Mouse (Mus musculus): ENCODE data around the gene Cdh1. TPM values are rescaled to one million over a fixed set of nuclear protein-coding genes. Genes with fewer than 3 reads are reported as not detected.

Gene Cdh1
- 74.0 and 89.3 TPM in 2 replicates for polyA plus RNA-seq (2015; fragmentation: Nextera tagmentation; extraction: Ambion mirVana)

- Histone ChIP-seq H3K4me2 (ENCODE audit: low read length) (peak within 1 kb of the TSS; percentile 73), H3K27ac (peak within 1 kb of the TSS; percentile 89), H3K9me3 (replicated peaks; ENCODE audit: low read length) (no peaks in the 10 kb centered on the region), H3K36me3 (ENCODE audit: insufficient read depth, low read length) (no peaks in the 10 kb centered on the region), H3K27me3 (ENCODE audit: insufficient read depth, low read length) (peaks cover 17% of the 10 kb centered on the region; the same call in 1 of the 2 replicates), H3K4me3 (replicated peaks; ENCODE audit: low read depth, low read length) (peak within 1 kb of the TSS; percentile 61), H3K9ac (ENCODE audit: low read depth, low read length) (peak within 1 kb of the TSS; percentile 83), H3K4me1 (replicated peaks; ENCODE audit: insufficient read depth, low read length) (no peaks in the 10 kb centered on the region)
- WGBS: under 1% methylated on average over 52 of the region's 53 CpGs
- peak; percentile 66 for DNase-seq (ENCODE audit: low spot score)
- peak; percentile 94 for ATAC-seq (replicated peaks; ENCODE audit: low FRiP score, low read depth)
- peak; percentile 49 for TF ChIP-seq CTCF (IDR thresholded peaks at IDR 0.05; ENCODE audit: low read depth)
These were observed at the start of gene Cdh1 for GRCm38 (mm10) chr8:106603131-106603819. TSS of gene Cdh1 (plus strand) at chr8:106603351.

GRCm38 (mm10) chr8:106554011-106554410 lies 49.1 kb upstream of the Cdh1 start:
- Histone ChIP-seq H3K4me2 (ENCODE audit: low read length) (no peak overlapping the region), H3K9me3 (replicated peaks; ENCODE audit: low read length) (no peaks in the 10 kb centered on the region), H3K4me1 (replicated peaks; ENCODE audit: insufficient read depth, low read length) (no peaks in the 10 kb centered on the region), H3K27me3 (ENCODE audit: insufficient read depth, low read length) (no peaks in the 10 kb centered on the region), H3K27ac (no peak overlapping the region), H3K9ac (ENCODE audit: low read depth, low read length) (no peak overlapping the region), H3K36me3 (ENCODE audit: insufficient read depth, low read length) (0 out of 2 replicates have a peak, but pooled peaks cover 5% of the 10 kb centered on the region), H3K4me3 (replicated peaks; ENCODE audit: low read depth, low read length) (no peak overlapping the region)
- peak; percentile 33; the same call in 1 of the 2 replicates for TF ChIP-seq CTCF (IDR thresholded peaks at IDR 0.05; ENCODE audit: low read depth)
- ATAC-seq (replicated peaks; ENCODE audit: low FRiP score, low read depth) (no peak), DNase-seq (ENCODE audit: low spot score) (no peak)
- WGBS: 97% methylated on average over 5 of the region's 5 CpGs

- 62% methylated on average over 6 of the region's 7 CpGs for WGBS
- Histone ChIP-seq H3K27ac (no peak overlapping the region), H3K4me2 (ENCODE audit: low read length) (no peak overlapping the region), H3K4me3 (replicated peaks; ENCODE audit: low read depth, low read length) (no peak overlapping the region), H3K27me3 (ENCODE audit: insufficient read depth, low read length) (no peaks in the 10 kb centered on the region), H3K36me3 (ENCODE audit: insufficient read depth, low read length) (0 out of 2 replicates have a peak, but pooled peaks cover 5% of the 10 kb centered on the region), H3K4me1 (replicated peaks; ENCODE audit: insufficient read depth, low read length) (no peaks in the 10 kb centered on the region), H3K9ac (ENCODE audit: low read depth, low read length) (no peak overlapping the region), H3K9me3 (replicated peaks; ENCODE audit: low read length) (no peaks in the 10 kb centered on the region)
- TF ChIP-seq CTCF (IDR thresholded peaks at IDR 0.05; ENCODE audit: low read depth): no peak
- ATAC-seq (replicated peaks; ENCODE audit: low FRiP score, low read depth): no peak
- no peak for DNase-seq (ENCODE audit: low spot score)
These were observed 47.0 kb upstream of the Cdh1 start for GRCm38 (mm10) chr8:106556068-106556645.

- Histone ChIP-seq H3K4me3 (replicated peaks; ENCODE audit: low read depth, low read length) (no peak overlapping the region), H3K27me3 (ENCODE audit: insufficient read depth, low read length) (no peaks in the 10 kb centered on the region), H3K4me1 (replicated peaks; ENCODE audit: insufficient read depth, low read length) (no peaks in the 10 kb centered on the region), H3K27ac (no peak overlapping the region), H3K9ac (ENCODE audit: low read depth, low read length) (no peak overlapping the region), H3K9me3 (replicated peaks; ENCODE audit: low read length) (no peaks in the 10 kb centered on the region), H3K36me3 (ENCODE audit: insufficient read depth, low read length) (0 out of 2 replicates have a peak, but pooled peaks cover 5% of the 10 kb centered on the region), H3K4me2 (ENCODE audit: low read length) (no peak overlapping the region)
- 57% methylated on average over 9 of the region's 9 CpGs for WGBS
- TF ChIP-seq CTCF (IDR thresholded peaks at IDR 0.05; ENCODE audit: low read depth): no peak
- DNase-seq (ENCODE audit: low spot score) (no peak), ATAC-seq (replicated peaks; ENCODE audit: low FRiP score, low read depth) (no peak)
These were observed 43.3 kb upstream of the Cdh1 start for GRCm38 (mm10) chr8:106559844-106560243.

GRCm38 (mm10) chr8:106561097-106561865 lies 41.9 kb upstream of the Cdh1 start:
- DNase-seq (ENCODE audit: low spot score): peak; percentile 83
- Histone ChIP-seq H3K9ac (ENCODE audit: low read depth, low read length) (no peak overlapping the region), H3K27me3 (ENCODE audit: insufficient read depth, low read length) (no peaks in the 10 kb centered on the region), H3K4me2 (ENCODE audit: low read length) (no peak overlapping the region), H3K9me3 (replicated peaks; ENCODE audit: low read length) (no peaks in the 10 kb centered on the region), H3K4me1 (replicated peaks; ENCODE audit: insufficient read depth, low read length) (no peaks in the 10 kb centered on the region), H3K4me3 (replicated peaks; ENCODE audit: low read depth, low read length) (no peak overlapping the region), H3K27ac (no peak overlapping the region), H3K36me3 (ENCODE audit: insufficient read depth, low read length) (no peaks in the 10 kb centered on the region)
- WGBS: 17% methylated on average over 21 of the region's 21 CpGs
- peak; percentile 93 for TF ChIP-seq CTCF (IDR thresholded peaks at IDR 0.05; ENCODE audit: low read depth)
- peak; percentile 94 for ATAC-seq (replicated peaks; ENCODE audit: low FRiP score, low read depth)

- Histone ChIP-seq H3K9me3 (replicated peaks; ENCODE audit: low read length) (no peaks in the 10 kb centered on the region), H3K4me2 (ENCODE audit: low read length) (no peak overlapping the region), H3K4me3 (replicated peaks; ENCODE audit: low read depth, low read length) (no peak overlapping the region), H3K9ac (ENCODE audit: low read depth, low read length) (no peak overlapping the region), H3K27me3 (ENCODE audit: insufficient read depth, low read length) (no peaks in the 10 kb centered on the region), H3K27ac (0 out of 2 replicates have a peak overlapping the region, but pooled peaks have one; percentile 15), H3K36me3 (ENCODE audit: insufficient read depth, low read length) (no peaks in the 10 kb centered on the region), H3K4me1 (replicated peaks; ENCODE audit: insufficient read depth, low read length) (no peaks in the 10 kb centered on the region)
- DNase-seq (ENCODE audit: low spot score) (no peak), ATAC-seq (replicated peaks; ENCODE audit: low FRiP score, low read depth) (no peak)
- TF ChIP-seq CTCF (IDR thresholded peaks at IDR 0.05; ENCODE audit: low read depth): no peak
- WGBS: 79% methylated on average over 3 of the region's 3 CpGs
These were observed 39.4 kb upstream of the Cdh1 start for GRCm38 (mm10) chr8:106563691-106564182.

Measured in kidney, postnatal 0 days (tissue).